28 mouse cellular contexts compared by ENCODE assay signal in genomic region chr9:38423801-38424200, GRCm38 (mm10). TPM values are rescaled to one million over a fixed set of nuclear protein-coding genes. Genes with fewer than 3 reads are reported as not detected.
"Had no signal": no experiment of that assay in that cellular context is flagged by ENCODE, and none has a peak within 500 bp of the region (broad histone marks: within the 10 kb centered on the region; RNA-seq: fewer than 3 reads in every experiment).

No protein-coding gene starts in this region.

- H3K27ac ChIP-seq: lung, embryonic 15.5 days; macrophage; midbrain, embryonic 13.5 days; midbrain, embryonic 15.5 days; neural tube, embryonic 12.5 days had no signal

- ATAC-seq: liver, postnatal 0 days; lung, postnatal 0 days; midbrain, embryonic 13.5 days; midbrain, embryonic 15.5 days had no signal

- H3K27me3 ChIP-seq: lung, embryonic 15.5 days; megakaryocyte, embryonic 14.5 days; midbrain, embryonic 13.5 days; midbrain, embryonic 15.5 days; neural tube, embryonic 12.5 days had no signal

- H3K4me3 ChIP-seq: lung, embryonic 15.5 days; megakaryocyte, embryonic 14.5 days; midbrain, embryonic 13.5 days; midbrain, embryonic 15.5 days; neural tube, embryonic 12.5 days had no signal

- H3K9me3 ChIP-seq: lung, embryonic 15.5 days; megakaryocyte, embryonic 14.5 days; midbrain, embryonic 15.5 days; neural tube, embryonic 12.5 days had no signal

- H3K4me1 ChIP-seq: lung, embryonic 15.5 days; megakaryocyte, embryonic 14.5 days; midbrain, embryonic 13.5 days; midbrain, embryonic 15.5 days; neural tube, embryonic 12.5 days had no signal

- H3K9ac ChIP-seq: liver, postnatal 0 days; lung, embryonic 15.5 days; midbrain, embryonic 13.5 days; midbrain, embryonic 15.5 days; neural tube, embryonic 12.5 days had no signal

- H3K36me3 ChIP-seq: lung, embryonic 15.5 days; midbrain, embryonic 13.5 days; midbrain, embryonic 15.5 days; neural tube, embryonic 12.5 days had no signal

- DNase-seq: liver, postnatal 0 days; lung, adult 2 months; lung, postnatal 14 days; lung, postnatal 36 days; retina, postnatal 1 day; right cerebral cortex, adult 18-20 months; right cerebral cortex, postnatal 25 days; right cerebral cortex, postnatal 4 days; spleen, adult 18-20 months; thymus, adult 18-20 months; thymus, postnatal 14 days; thymus, postnatal 36 days had no signal

RNA-seq across cellular contexts. Expression of gene Olfr901, which starts 5.5 kb away (rescaled TPM):
- total RNA-seq: megakaryocyte progenitor cell, adult 5-6 weeks; midbrain, postnatal 0 days; monocyte, adult 5-6 weeks had no signal
- polyA plus RNA-seq: liver, postnatal 0 days; lung, adult 2 months; lung, embryonic 15.5 days; lung, postnatal 0 days; macrophage; midbrain, embryonic 11.5 days; midbrain, embryonic 13.5 days; midbrain, embryonic 15.5 days; midbrain, postnatal 0 days; neural tube, embryonic 12.5 days; neural tube, embryonic 14.5 days; small intestine, adult 2 months; stomach, embryonic 14.5 days; stomach, embryonic 16.5 days; thymus, postnatal 0 days had no signal

RNA-seq across cellular contexts. Expression of gene Olfr147, which starts 22.3 kb away (rescaled TPM):
- total RNA-seq: megakaryocyte progenitor cell, adult 5-6 weeks; midbrain, postnatal 0 days; monocyte, adult 5-6 weeks had no signal
- polyA plus RNA-seq: liver, postnatal 0 days; lung, adult 2 months; lung, embryonic 15.5 days; lung, postnatal 0 days; macrophage; midbrain, embryonic 11.5 days; midbrain, embryonic 13.5 days; midbrain, embryonic 15.5 days; midbrain, postnatal 0 days; neural tube, embryonic 12.5 days; neural tube, embryonic 14.5 days; small intestine, adult 2 months; stomach, embryonic 14.5 days; stomach, embryonic 16.5 days; thymus, postnatal 0 days had no signal

RNA-seq across cellular contexts. Expression of gene Olfr902, which starts 23.7 kb away (rescaled TPM):
- total RNA-seq: megakaryocyte progenitor cell, adult 5-6 weeks; midbrain, postnatal 0 days; monocyte, adult 5-6 weeks had no signal
- polyA plus RNA-seq: liver, postnatal 0 days; lung, adult 2 months; lung, embryonic 15.5 days; lung, postnatal 0 days; macrophage; midbrain, embryonic 11.5 days; midbrain, embryonic 13.5 days; midbrain, embryonic 15.5 days; midbrain, postnatal 0 days; neural tube, embryonic 12.5 days; neural tube, embryonic 14.5 days; small intestine, adult 2 months; stomach, embryonic 14.5 days; stomach, embryonic 16.5 days; thymus, postnatal 0 days had no signal

RNA-seq across cellular contexts. Expression of gene Olfr904, which starts 39.1 kb away (rescaled TPM):
- total RNA-seq: megakaryocyte progenitor cell, adult 5-6 weeks; midbrain, postnatal 0 days; monocyte, adult 5-6 weeks had no signal
- polyA plus RNA-seq: liver, postnatal 0 days; lung, adult 2 months; lung, embryonic 15.5 days; lung, postnatal 0 days; macrophage; midbrain, embryonic 11.5 days; midbrain, embryonic 13.5 days; midbrain, embryonic 15.5 days; midbrain, postnatal 0 days; neural tube, embryonic 12.5 days; neural tube, embryonic 14.5 days; small intestine, adult 2 months; stomach, embryonic 14.5 days; stomach, embryonic 16.5 days; thymus, postnatal 0 days had no signal

RNA-seq across cellular contexts. Expression of gene Olfr251, which starts 46.9 kb away (rescaled TPM):
- total RNA-seq: megakaryocyte progenitor cell, adult 5-6 weeks; midbrain, postnatal 0 days; monocyte, adult 5-6 weeks had no signal
- polyA plus RNA-seq: liver, postnatal 0 days; lung, adult 2 months; lung, embryonic 15.5 days; lung, postnatal 0 days; macrophage; midbrain, embryonic 11.5 days; midbrain, embryonic 13.5 days; midbrain, embryonic 15.5 days; midbrain, postnatal 0 days; neural tube, embryonic 12.5 days; neural tube, embryonic 14.5 days; small intestine, adult 2 months; stomach, embryonic 14.5 days; stomach, embryonic 16.5 days; thymus, postnatal 0 days had no signal
